Mouse (Mus musculus) limb, embryonic 14.5 days (tissue): ENCODE measurements around the gene Olfr1153. TPM values are rescaled to one million over a fixed set of nuclear protein-coding genes. Genes with fewer than 3 reads are reported as not detected.

Source experiments
- ATAC-seq: fragments of 200-750 bp; cut with Nextera tagmentation; 2 replicates; pipeline ENCODE4 v1.8.0; 2017; ENCODE audit warnings: low read depth, moderate number of reproducible peaks, moderate TSS enrichment; ENCODE audit not compliant: low FRiP score
- DNase-seq: peaks from one replicate; pipeline ENCODE4 v3.0.0-alpha.2; 2015; ENCODE audit warnings: low spot score
- H3K27ac ChIP-seq: fragments of 300-500 bp; sonication (generic); replicated peaks from 2 replicates; pipeline ENCODE4 v1.5.1; 2014; ENCODE audit warnings: low read depth, mild to moderate bottlenecking, low read length, moderate library complexity, mixed read lengths
- H3K27me3 ChIP-seq: fragments of 300-500 bp; sonication (generic); 2 replicates; pipeline ENCODE4 v1.6.1; 2014; ENCODE audit warnings: low read length, mixed read lengths; ENCODE audit not compliant: control insufficient read depth, insufficient read depth
- H3K36me3 ChIP-seq: fragments of 300-500 bp; sonication (generic); 2 replicates; pipeline ENCODE4 v1.6.1; 2014; ENCODE audit warnings: mild to moderate bottlenecking, low read length, moderate library complexity, mixed read lengths; ENCODE audit not compliant: control insufficient read depth, insufficient read depth
- H3K4me1 ChIP-seq: fragments of 300-500 bp; sonication (generic); 2 replicates; pipeline ENCODE4 v1.6.1; 2014; ENCODE audit warnings: antibody characterized with exemption, low read length, mixed read lengths; ENCODE audit not compliant: control insufficient read depth, insufficient read depth
- H3K4me2 ChIP-seq: fragments of 300-500 bp; sonication (generic); replicated peaks from 2 replicates; pipeline ENCODE4 v1.6.1; 2014; ENCODE audit warnings: low read depth, mild to moderate bottlenecking, low read length, moderate library complexity; ENCODE audit not compliant: severe bottlenecking
- H3K4me3 ChIP-seq: fragments of 300-500 bp; sonication (generic); replicated peaks from 2 replicates; pipeline ENCODE4 v1.5.1; 2014; ENCODE audit warnings: low read length
- H3K9ac ChIP-seq: fragments of 300-500 bp; sonication (generic); 2 replicates; pipeline ENCODE4 v1.6.1; 2014; ENCODE audit warnings: mild to moderate bottlenecking, low read depth, low read length, moderate library complexity; ENCODE audit not compliant: severe bottlenecking
- H3K9me3 ChIP-seq: fragments of 300-500 bp; sonication (generic); 2 replicates; pipeline ENCODE4 v1.6.1; 2016; ENCODE audit warnings: low read length; ENCODE audit not compliant: control insufficient read depth
- POLR2A ChIP-seq: fragments of 200-500 bp; IDR thresholded peaks from 2 replicates; pipeline ENCODE4 v1.8.0; 2012; ENCODE audit warnings: inconsistent platforms, mild to moderate bottlenecking, moderate library complexity, borderline replicate concordance; ENCODE audit not compliant: insufficient read depth, insufficient read length; ENCODE audit errors: extremely low read depth
- WGBS: fragments of 180-500 bp; shearing (Covaris S2); extraction: QIAGEN DNeasy Blood & Tissue Kit; methylation state at CpG from one replicate; pipeline ENCODE4 v1.1.7; 2014; 5-methylcytosine and 5-hydroxymethylcytosine counted together
- polyA plus RNA-seq, 2 experiments: library from polyadenylated mRNA; depleted of rRNA in 1 of 2; stranded (reverse) in 1 of 2; unstranded in 1 of 2; fragments of >200 nt; fragmentation: Nextera tagmentation in 1 of 2; extraction: Ambion mirVana in 1 of 2; gene quantifications; 2 replicates each; pipeline versions ENCODE4 v1.2.1 to v1.2.3; 2012 to 2014

The Olfr1153 gene
- polyA plus RNA-seq (2012; rRNA removed) = not detected in 2 replicates
- polyA plus RNA-seq (2014; fragmentation: Nextera tagmentation; extraction: Ambion mirVana) = not detected in 2 replicates

GRCm38 (mm10) chr2:87894662-87895061, at the start of gene Olfr1153:
Gene Olfr1153, plus strand, starts transcription at chr2:87894962.
- no peaks in the 10 kb centered on the region for H3K27me3 ChIP-seq
- no peak within 1 kb of the TSS for H3K9ac ChIP-seq
- ATAC-seq = no peak
- no peak for TF ChIP-seq POLR2A
- H3K4me1 ChIP-seq = no peaks in the 10 kb centered on the region
- WGBS = 69% methylated on average over 1 of the region's 1 CpGs
- no peak within 1 kb of the TSS for H3K4me2 ChIP-seq
- no peak within 1 kb of the TSS for H3K27ac ChIP-seq
- H3K36me3 ChIP-seq = no peaks in the 10 kb centered on the region
- no peak for DNase-seq
- H3K4me3 ChIP-seq = no peak within 1 kb of the TSS
- no peaks in the 10 kb centered on the region for H3K9me3 ChIP-seq

- Histone ChIP-seq H3K27me3 (no peaks in the 10 kb centered on the region), H3K9me3 (no peaks in the 10 kb centered on the region), H3K4me2 (no peak within 1 kb of the TSS), H3K4me3 (no peak within 1 kb of the TSS), H3K9ac (no peak within 1 kb of the TSS), H3K27ac (no peak within 1 kb of the TSS), H3K36me3 (no peaks in the 10 kb centered on the region), H3K4me1 (no peaks in the 10 kb centered on the region)
- no peak for TF ChIP-seq POLR2A
- ATAC-seq (no peak), DNase-seq (no peak)
- WGBS = 90% methylated on average over 1 of the region's 1 CpGs
Measured at GRCm38 (mm10) chr2:87855562-87855961, 39.2 kb upstream of the Olfr1153 start, which contains the start of gene Olfr1151. Gene Olfr1151, plus strand, starts transcription at chr2:87855862.

DNA sequence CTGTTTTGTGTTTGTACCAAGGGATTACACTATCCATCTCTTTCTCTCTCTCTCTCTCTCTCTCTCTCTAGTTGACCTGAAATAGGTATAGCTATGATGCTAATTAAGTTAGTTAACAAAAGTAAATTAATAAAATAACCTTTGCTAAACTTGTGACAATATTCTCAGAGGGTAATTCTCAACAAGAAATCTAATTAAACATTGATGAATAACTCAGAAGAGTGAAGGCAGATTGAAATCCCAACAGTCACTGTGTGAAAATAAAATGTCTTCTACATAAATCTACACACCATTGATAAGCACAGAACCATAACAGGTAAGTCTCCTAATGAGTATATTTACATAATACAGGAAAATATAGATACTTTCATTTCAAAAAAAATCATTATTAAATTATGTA, 28.6 kb upstream of the Olfr1153 start, which contains the start of gene Olfr1152:
Gene Olfr1152, plus strand, starts transcription at position 301 of the 400 bp plus-strand sequence.
- no peak for TF ChIP-seq POLR2A
- Histone ChIP-seq H3K4me1 (no peaks in the 10 kb centered on the region), H3K27me3 (no peaks in the 10 kb centered on the region), H3K36me3 (no peaks in the 10 kb centered on the region), H3K27ac (no peak within 1 kb of the TSS), H3K9me3 (no peaks in the 10 kb centered on the region), H3K4me2 (no peak within 1 kb of the TSS), H3K4me3 (no peak within 1 kb of the TSS), H3K9ac (no peak within 1 kb of the TSS)
- ATAC-seq = no peak
- DNase-seq = no peak

- 82% methylated on average over 1 of the region's 1 CpGs for WGBS
- no peak for TF ChIP-seq POLR2A
- Histone ChIP-seq H3K27ac (no peak within 1 kb of the TSS), H3K4me3 (no peak within 1 kb of the TSS), H3K9ac (no peak within 1 kb of the TSS), H3K4me1 (no peaks in the 10 kb centered on the region), H3K9me3 (no peaks in the 10 kb centered on the region), H3K36me3 (no peaks in the 10 kb centered on the region), H3K4me2 (no peak within 1 kb of the TSS), H3K27me3 (no peaks in the 10 kb centered on the region)
- DNase-seq (no peak), ATAC-seq (no peak)
Measured at GRCm38 (mm10) chr2:87905066-87905465, 10.3 kb downstream of the Olfr1153 start, which contains the start of gene Olfr1154. Gene Olfr1154, minus strand, starts transcription at chr2:87905166.

GRCm38 (mm10) chr2:87945037-87945436, 50.3 kb downstream of the Olfr1153 start, which contains the start of gene Olfr1155:
Gene Olfr1155, minus strand, starts transcription at chr2:87945137.
- Histone ChIP-seq H3K4me2 (no peak within 1 kb of the TSS), H3K27me3 (no peaks in the 10 kb centered on the region), H3K9me3 (no peaks in the 10 kb centered on the region), H3K4me3 (no peak within 1 kb of the TSS), H3K9ac (no peak within 1 kb of the TSS), H3K36me3 (no peaks in the 10 kb centered on the region), H3K27ac (no peak within 1 kb of the TSS), H3K4me1 (no peaks in the 10 kb centered on the region)
- no peak for DNase-seq
- 85% methylated on average over 1 of the region's 1 CpGs for WGBS
- no peak for ATAC-seq
- TF ChIP-seq POLR2A = no peak

Other genes with a start within 250 kb of the Olfr1153 start
- not detected in 2 replicates for gene Olfr1133, start 247.6 kb upstream of the Olfr1153 start, polyA plus RNA-seq (2012; rRNA removed)
- not detected in 2 replicates for gene Olfr1133, start 247.6 kb upstream of the Olfr1153 start, polyA plus RNA-seq (2014; fragmentation: Nextera tagmentation; extraction: Ambion mirVana)
- not detected in 2 replicates for gene Olfr1134, start 236.5 kb upstream of the Olfr1153 start, polyA plus RNA-seq (2012; rRNA removed)
- gene Olfr1134, start 236.5 kb upstream of the Olfr1153 start, polyA plus RNA-seq (2014; fragmentation: Nextera tagmentation; extraction: Ambion mirVana) = not detected in 2 replicates
- not detected in 2 replicates for gene Olfr1135, start 221.3 kb upstream of the Olfr1153 start, polyA plus RNA-seq (2012; rRNA removed)
- not detected in 2 replicates for gene Olfr1135, start 221.3 kb upstream of the Olfr1153 start, polyA plus RNA-seq (2014; fragmentation: Nextera tagmentation; extraction: Ambion mirVana)
- gene Olfr1136, start 201.0 kb upstream of the Olfr1153 start, polyA plus RNA-seq (2012; rRNA removed) = not detected in 2 replicates
- not detected in 2 replicates for gene Olfr1136, start 201.0 kb upstream of the Olfr1153 start, polyA plus RNA-seq (2014; fragmentation: Nextera tagmentation; extraction: Ambion mirVana)
- not detected in 2 replicates for gene Olfr1137, start 181.8 kb upstream of the Olfr1153 start, polyA plus RNA-seq (2012; rRNA removed)
- gene Olfr1137, start 181.8 kb upstream of the Olfr1153 start, polyA plus RNA-seq (2014; fragmentation: Nextera tagmentation; extraction: Ambion mirVana) = not detected in 2 replicates
- not detected in 2 replicates for gene Olfr1138, start 155.0 kb upstream of the Olfr1153 start, polyA plus RNA-seq (2012; rRNA removed)
- not detected in 2 replicates for gene Olfr1138, start 155.0 kb upstream of the Olfr1153 start, polyA plus RNA-seq (2014; fragmentation: Nextera tagmentation; extraction: Ambion mirVana)
- gene Olfr1140, start 151.2 kb upstream of the Olfr1153 start, polyA plus RNA-seq (2012; rRNA removed) = not detected in 2 replicates
- not detected in 2 replicates for gene Olfr1140, start 151.2 kb upstream of the Olfr1153 start, polyA plus RNA-seq (2014; fragmentation: Nextera tagmentation; extraction: Ambion mirVana)
- not detected in 2 replicates for gene Olfr1141, start 141.0 kb upstream of the Olfr1153 start, polyA plus RNA-seq (2012; rRNA removed)
- gene Olfr1141, start 141.0 kb upstream of the Olfr1153 start, polyA plus RNA-seq (2014; fragmentation: Nextera tagmentation; extraction: Ambion mirVana) = not detected in 2 replicates
- gene Olfr152, start 115.5 kb upstream of the Olfr1153 start, polyA plus RNA-seq (2012; rRNA removed) = not detected in 2 replicates
- gene Olfr152, start 115.5 kb upstream of the Olfr1153 start, polyA plus RNA-seq (2014; fragmentation: Nextera tagmentation; extraction: Ambion mirVana) = not detected in 2 replicates
- not detected in 2 replicates for gene Olfr1143, start 94.4 kb upstream of the Olfr1153 start, polyA plus RNA-seq (2012; rRNA removed)
- gene Olfr1143, start 94.4 kb upstream of the Olfr1153 start, polyA plus RNA-seq (2014; fragmentation: Nextera tagmentation; extraction: Ambion mirVana) = not detected in 2 replicates
- not detected in 2 replicates for gene Olfr1145, start 85.1 kb upstream of the Olfr1153 start, polyA plus RNA-seq (2012; rRNA removed)
- not detected in 2 replicates for gene Olfr1145, start 85.1 kb upstream of the Olfr1153 start, polyA plus RNA-seq (2014; fragmentation: Nextera tagmentation; extraction: Ambion mirVana)
- not detected in 2 replicates for gene Olfr1148, start 64.4 kb upstream of the Olfr1153 start, polyA plus RNA-seq (2012; rRNA removed)
- not detected in 2 replicates for gene Olfr1148, start 64.4 kb upstream of the Olfr1153 start, polyA plus RNA-seq (2014; fragmentation: Nextera tagmentation; extraction: Ambion mirVana)
- not detected in 2 replicates for gene Olfr1150-ps1, start 51.0 kb upstream of the Olfr1153 start, polyA plus RNA-seq (2012; rRNA removed)
- gene Olfr1150-ps1, start 51.0 kb upstream of the Olfr1153 start, polyA plus RNA-seq (2014; fragmentation: Nextera tagmentation; extraction: Ambion mirVana) = not detected in 2 replicates
- gene Olfr1151, start 39.1 kb upstream of the Olfr1153 start, polyA plus RNA-seq (2012; rRNA removed) = not detected in 2 replicates
- not detected in 2 replicates for gene Olfr1151, start 39.1 kb upstream of the Olfr1153 start, polyA plus RNA-seq (2014; fragmentation: Nextera tagmentation; extraction: Ambion mirVana)
- gene Olfr1152, start 28.5 kb upstream of the Olfr1153 start, polyA plus RNA-seq (2012; rRNA removed) = not detected in 2 replicates
- gene Olfr1152, start 28.5 kb upstream of the Olfr1153 start, polyA plus RNA-seq (2014; fragmentation: Nextera tagmentation; extraction: Ambion mirVana) = not detected in 2 replicates
- not detected in 2 replicates for gene Olfr1154, start 10.2 kb downstream of the Olfr1153 start, polyA plus RNA-seq (2012; rRNA removed)
- not detected in 2 replicates for gene Olfr1154, start 10.2 kb downstream of the Olfr1153 start, polyA plus RNA-seq (2014; fragmentation: Nextera tagmentation; extraction: Ambion mirVana)
- gene Olfr1155, start 50.2 kb downstream of the Olfr1153 start, polyA plus RNA-seq (2012; rRNA removed) = not detected in 2 replicates
- not detected in 2 replicates for gene Olfr1155, start 50.2 kb downstream of the Olfr1153 start, polyA plus RNA-seq (2014; fragmentation: Nextera tagmentation; extraction: Ambion mirVana)
- not detected in 2 replicates for gene Olfr1156, start 58.1 kb downstream of the Olfr1153 start, polyA plus RNA-seq (2012; rRNA removed)
- not detected in 2 replicates for gene Olfr1156, start 58.1 kb downstream of the Olfr1153 start, polyA plus RNA-seq (2014; fragmentation: Nextera tagmentation; extraction: Ambion mirVana)
- gene Olfr1157, start 73.3 kb downstream of the Olfr1153 start, polyA plus RNA-seq (2012; rRNA removed) = not detected in 2 replicates
- not detected in 2 replicates for gene Olfr1157, start 73.3 kb downstream of the Olfr1153 start, polyA plus RNA-seq (2014; fragmentation: Nextera tagmentation; extraction: Ambion mirVana)
- gene Olfr74, start 79.7 kb downstream of the Olfr1153 start, polyA plus RNA-seq (2012; rRNA removed) = not detected in 2 replicates
- not detected in 2 replicates for gene Olfr74, start 79.7 kb downstream of the Olfr1153 start, polyA plus RNA-seq (2014; fragmentation: Nextera tagmentation; extraction: Ambion mirVana)
- not detected in 2 replicates for gene Olfr1158, start 95.2 kb downstream of the Olfr1153 start, polyA plus RNA-seq (2012; rRNA removed)
- gene Olfr1158, start 95.2 kb downstream of the Olfr1153 start, polyA plus RNA-seq (2014; fragmentation: Nextera tagmentation; extraction: Ambion mirVana) = not detected in 2 replicates
- gene Olfr1160, start 113.3 kb downstream of the Olfr1153 start, polyA plus RNA-seq (2012; rRNA removed) = not detected in 2 replicates
- not detected in 2 replicates for gene Olfr1160, start 113.3 kb downstream of the Olfr1153 start, polyA plus RNA-seq (2014; fragmentation: Nextera tagmentation; extraction: Ambion mirVana)
- not detected in 2 replicates for gene Olfr1161, start 127.8 kb downstream of the Olfr1153 start, polyA plus RNA-seq (2012; rRNA removed)
- not detected in 2 replicates for gene Olfr1161, start 127.8 kb downstream of the Olfr1153 start, polyA plus RNA-seq (2014; fragmentation: Nextera tagmentation; extraction: Ambion mirVana)
- gene Olfr73, start 142.7 kb downstream of the Olfr1153 start, polyA plus RNA-seq (2012; rRNA removed) = not detected in 2 replicates
- not detected in 2 replicates for gene Olfr73, start 142.7 kb downstream of the Olfr1153 start, polyA plus RNA-seq (2014; fragmentation: Nextera tagmentation; extraction: Ambion mirVana)
- not detected in 2 replicates for gene Olfr1162, start 156.2 kb downstream of the Olfr1153 start, polyA plus RNA-seq (2012; rRNA removed)
- not detected in 2 replicates for gene Olfr1162, start 156.2 kb downstream of the Olfr1153 start, polyA plus RNA-seq (2014; fragmentation: Nextera tagmentation; extraction: Ambion mirVana)
- gene Olfr1163, start 176.9 kb downstream of the Olfr1153 start, polyA plus RNA-seq (2012; rRNA removed) = not detected in 2 replicates
- not detected in 2 replicates for gene Olfr1163, start 176.9 kb downstream of the Olfr1153 start, polyA plus RNA-seq (2014; fragmentation: Nextera tagmentation; extraction: Ambion mirVana)
- gene Olfr1164, start 199.0 kb downstream of the Olfr1153 start, polyA plus RNA-seq (2012; rRNA removed) = not detected in 2 replicates
- not detected in 2 replicates for gene Olfr1164, start 199.0 kb downstream of the Olfr1153 start, polyA plus RNA-seq (2014; fragmentation: Nextera tagmentation; extraction: Ambion mirVana)
- not detected in 2 replicates for gene Olfr1166, start 233.3 kb downstream of the Olfr1153 start, polyA plus RNA-seq (2012; rRNA removed)
- not detected in 2 replicates for gene Olfr1166, start 233.3 kb downstream of the Olfr1153 start, polyA plus RNA-seq (2014; fragmentation: Nextera tagmentation; extraction: Ambion mirVana)